Mouse (Mus musculus) heart, postnatal 4 days (tissue): ENCODE measurements at regions not wholly inside any gene's neighbourhood (a gene's known extent, or its start where the extent isn't known, plus 50 kb on each side); places are given as distances from the start of the nearest gene placed in this dataset.
A peak's percentile ranks its signal among the peaks of the same experiment; 100 is the strongest.

Experiments used
- DNase-seq: peaks from one replicate; pipeline ENCODE4 v3.0.0; 2021

DNA sequence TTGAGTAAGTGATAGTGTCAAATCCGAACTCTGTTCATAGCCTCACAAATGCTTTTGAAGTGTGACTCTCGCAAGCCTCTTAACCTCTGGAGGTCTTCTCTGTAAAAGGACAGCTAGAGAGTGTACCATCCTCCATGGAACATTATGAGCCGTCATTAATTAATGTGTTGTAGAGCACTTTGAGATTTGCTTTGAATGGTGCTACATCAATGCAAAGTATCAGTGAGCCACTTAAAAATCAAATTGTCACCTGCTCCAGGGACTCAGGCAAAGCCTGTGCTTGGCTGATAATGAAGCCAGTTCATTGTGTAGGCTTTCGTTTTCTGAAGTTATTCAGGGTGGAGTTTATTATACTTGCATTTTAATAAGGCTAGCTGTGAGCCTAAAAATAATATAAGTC, 801.8 kb upstream of the B3galt2 start:
- DNase-seq, result no peak

DNA sequence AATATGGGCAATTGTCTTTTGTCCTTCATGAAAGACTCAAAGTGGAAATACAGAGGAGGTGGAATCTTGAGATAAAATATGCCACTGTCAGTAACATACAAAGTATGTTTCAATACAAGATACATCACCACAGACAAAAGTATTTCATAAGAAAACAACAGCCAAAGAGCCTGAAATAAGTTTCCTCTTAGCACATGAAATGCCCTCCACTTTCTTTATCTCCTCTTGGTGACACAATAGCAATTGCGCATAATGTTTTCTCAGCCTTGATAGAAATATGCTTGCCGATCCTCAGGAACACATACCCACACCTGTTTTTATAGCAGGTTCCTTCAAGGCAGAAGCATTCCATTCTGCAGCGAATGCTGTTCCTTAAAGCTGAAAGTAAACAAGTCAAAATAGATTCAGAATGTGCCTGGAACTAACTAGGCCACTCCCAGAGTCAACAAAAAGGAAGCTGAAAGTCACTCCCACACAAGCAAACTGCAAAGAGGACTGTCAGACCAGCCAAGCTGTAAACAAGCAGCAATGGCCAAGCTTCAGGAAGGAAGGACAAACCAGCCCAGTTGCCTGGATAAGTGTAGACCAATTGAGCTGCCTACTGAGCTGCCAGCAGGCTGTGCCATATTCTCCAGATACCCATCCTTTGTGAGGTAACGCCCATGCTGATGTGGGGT, 773.3 kb upstream of the B3galt2 start:
- DNase-seq, result no peak

DNA sequence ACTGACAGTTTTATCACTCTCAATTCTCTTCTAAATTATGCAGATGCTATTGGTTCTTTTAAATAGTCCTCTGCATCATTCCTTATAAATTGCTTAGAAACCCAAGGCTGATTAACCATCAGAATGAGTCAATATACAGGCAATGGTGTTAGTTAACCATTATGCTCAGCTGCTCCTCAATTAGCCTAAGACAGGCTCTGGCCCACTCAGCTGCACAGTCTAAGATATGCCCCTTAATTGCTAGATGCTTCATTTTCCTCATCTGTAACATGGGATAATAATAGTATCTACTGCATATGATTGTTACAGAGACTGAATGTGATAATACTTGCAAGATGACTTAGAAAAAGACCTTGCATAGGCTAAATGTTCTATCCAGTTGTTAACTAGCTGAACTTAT, 748.6 kb upstream of the B3galt2 start:
- no peak for DNase-seq

DNA sequence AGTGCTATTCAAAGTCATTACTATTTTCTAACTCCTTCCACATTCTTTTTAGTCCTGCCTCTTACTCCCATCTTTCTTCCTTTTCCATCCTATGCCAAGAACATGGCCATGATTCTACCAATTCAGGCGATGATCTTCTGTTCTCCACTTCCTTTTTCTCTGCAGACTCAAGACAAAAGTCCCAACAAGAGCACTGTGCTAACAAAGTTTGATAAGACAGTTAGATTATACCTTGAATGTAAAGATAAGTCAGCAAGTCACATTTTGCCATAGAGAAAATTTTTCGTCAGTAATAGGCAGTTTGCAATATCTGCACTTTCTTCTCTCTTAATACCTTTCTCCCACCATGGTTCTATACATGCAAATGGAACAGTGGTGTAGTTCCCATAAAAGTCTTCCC, 747.3 kb upstream of the B3galt2 start:
- no peak for DNase-seq

DNA sequence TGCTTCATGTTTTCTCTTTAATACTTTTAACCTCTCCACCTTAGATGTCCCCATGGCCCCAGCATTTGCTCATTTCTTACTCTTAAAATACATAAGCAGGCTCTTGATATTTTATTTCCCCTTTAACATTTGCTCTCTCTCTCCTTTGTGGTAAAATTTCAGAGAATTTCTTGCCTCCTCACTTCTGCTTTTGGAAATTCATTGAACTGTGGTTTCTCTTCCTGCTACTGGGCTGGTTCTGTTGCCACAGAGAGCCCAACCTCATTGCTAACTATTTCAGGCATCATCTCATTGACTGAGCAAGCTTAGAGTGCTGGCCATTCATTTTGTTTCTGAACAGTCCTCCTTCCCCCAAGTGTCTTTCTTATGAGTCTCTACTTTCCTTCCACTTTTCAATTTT, 746.3 kb upstream of the B3galt2 start:
- DNase-seq, result no peak

DNA sequence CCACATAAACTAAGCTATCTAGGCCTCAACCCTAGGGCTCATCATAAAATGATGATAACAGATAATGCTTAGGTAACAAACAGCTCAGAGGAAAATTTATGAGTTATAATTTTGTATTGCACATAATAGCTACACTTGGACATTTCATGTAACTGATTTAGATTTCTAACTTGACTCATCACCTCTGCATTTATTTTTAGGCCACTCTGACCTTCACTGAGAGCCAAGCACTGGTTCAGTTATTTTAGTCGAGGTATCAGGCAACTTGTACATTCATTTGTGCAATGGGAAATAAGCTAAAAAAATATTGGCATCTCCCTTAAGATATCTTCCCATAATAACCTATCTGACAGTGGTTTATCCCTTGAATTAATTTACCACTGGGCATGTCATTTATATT, 745.4 kb upstream of the B3galt2 start:
- DNase-seq, result no peak

DNA sequence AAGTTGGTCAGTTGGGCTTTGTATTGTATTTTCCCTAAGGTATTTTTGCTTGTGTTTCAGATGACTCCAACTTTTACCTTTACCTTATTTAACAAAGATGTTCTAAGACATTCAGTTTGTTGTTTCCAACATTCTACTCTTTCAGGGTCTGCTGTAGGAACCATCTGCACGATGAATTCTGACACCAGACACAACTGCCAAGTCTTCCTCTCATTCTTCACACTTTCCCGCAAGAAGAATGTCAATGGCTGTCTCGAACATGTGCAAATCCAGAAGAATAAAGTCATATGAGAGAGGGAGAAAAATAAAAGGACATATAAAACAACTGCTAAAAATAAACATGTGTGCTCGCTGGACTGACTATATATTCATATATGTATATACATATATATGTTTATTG, 730.6 kb upstream of the B3galt2 start:
- no peak for DNase-seq

DNA sequence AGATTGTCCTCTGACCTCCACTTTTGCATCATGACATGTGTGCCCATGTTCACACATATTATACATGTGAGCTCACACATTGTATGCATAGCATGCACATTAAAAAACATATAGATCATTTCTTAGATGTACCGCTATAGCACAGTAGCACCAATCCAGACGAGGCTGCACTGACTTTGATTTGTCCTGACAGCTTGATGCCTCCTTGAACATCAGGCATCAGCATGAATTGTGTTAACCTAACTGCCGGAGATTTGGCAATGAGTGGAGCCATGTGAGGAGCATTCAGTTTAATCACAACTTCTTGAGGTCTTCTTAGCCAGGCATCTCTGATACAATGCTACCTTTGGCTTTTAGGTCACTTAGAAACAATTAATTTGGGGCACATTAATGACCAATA, 683.8 kb upstream of the B3galt2 start:
- no peak for DNase-seq

DNA sequence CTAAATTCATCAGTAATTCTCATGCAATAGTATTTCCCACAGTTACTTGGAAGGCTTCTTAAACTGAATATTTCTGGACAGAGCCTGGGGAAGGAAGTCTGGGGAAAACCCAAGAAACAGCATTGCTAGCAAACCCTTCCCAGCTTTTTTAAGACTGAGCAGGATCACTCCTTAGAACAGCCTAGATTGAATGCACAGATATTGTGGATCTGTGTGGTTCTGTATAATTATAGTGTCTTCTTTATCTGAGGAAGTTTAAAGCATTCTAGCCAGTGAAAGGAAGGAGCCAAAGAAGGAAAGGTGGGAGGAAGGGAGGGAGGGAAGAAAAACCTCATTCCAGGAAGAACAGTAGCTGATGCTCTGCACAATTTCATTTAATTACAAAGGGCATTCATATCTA, 669.0 kb upstream of the B3galt2 start:
- no peak for DNase-seq

DNA sequence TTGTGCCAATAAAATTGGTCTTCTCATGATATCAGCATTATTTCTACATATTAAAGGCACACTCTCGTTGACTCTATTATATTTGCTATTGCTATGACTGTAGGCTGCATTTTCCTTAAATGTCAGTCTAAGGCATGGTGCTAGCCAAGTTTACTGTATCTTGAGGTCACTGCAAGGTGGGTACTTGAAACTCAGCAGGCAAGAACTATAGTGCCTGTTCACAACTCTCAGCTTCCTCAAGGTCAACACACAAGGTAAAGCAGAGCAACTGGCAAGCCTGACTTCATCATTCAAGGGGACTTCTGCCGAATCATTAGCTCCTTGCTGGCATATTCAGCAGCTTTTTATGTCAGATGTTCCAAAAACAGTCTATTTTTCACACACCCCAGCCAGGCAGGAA, 667.1 kb upstream of the B3galt2 start:
- no peak for DNase-seq

DNA sequence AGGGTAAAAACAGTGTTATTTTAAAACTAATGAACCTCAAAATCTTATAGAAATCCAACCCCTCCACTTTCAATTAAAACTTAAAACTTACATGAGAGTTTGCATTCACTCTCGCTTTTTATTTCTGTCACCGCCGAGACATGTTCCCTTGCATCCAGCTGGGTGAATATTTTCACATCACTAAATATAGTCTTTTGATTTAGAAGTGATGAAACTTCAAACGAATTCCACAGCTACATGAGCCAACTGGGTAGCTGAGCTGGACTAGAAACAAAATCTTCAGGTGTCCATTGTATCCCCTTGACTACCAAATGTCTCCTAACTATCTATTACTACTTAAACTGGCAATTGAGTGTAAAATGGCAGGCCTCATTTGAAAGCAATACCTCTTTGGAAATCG, 657.5 kb upstream of the B3galt2 start:
- no peak for DNase-seq

DNA sequence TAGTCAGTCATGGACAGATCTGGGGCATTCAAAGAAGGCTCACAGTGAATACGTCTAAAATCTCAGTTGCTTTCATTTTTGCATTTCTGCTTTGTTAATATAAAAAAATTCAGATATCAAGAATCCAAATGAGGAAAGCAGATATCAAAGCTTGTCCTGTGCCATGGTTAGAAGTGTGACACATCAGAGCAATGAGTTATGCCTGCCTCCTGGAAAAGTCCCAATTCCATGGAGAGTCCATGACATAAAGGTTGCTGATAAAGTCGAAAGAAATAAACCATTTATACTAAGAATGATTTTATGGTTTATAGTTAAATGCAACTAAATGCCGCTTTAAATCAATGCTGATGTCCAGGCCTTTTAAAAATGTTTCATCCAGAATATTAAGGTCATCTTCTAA, 656.8 kb upstream of the B3galt2 start:
- no peak for DNase-seq

DNA sequence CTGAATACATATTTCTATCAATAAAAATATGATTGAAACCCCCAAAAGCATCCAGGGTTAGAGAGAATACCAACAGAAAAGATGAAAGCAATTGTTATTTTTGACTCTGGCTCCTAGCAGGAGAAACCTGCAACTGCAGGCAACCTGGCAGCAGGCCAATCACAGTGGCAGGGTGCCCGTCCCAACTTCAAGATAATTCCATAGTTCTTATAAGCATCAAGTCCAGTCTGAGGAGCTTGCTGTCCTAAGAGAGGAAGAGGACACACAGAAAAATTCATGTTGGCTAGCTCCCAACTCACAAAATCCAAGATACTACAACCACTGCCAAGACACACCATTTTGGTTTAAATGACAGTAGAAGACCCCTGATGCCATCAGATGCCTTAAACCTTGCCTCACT, 654.9 kb upstream of the B3galt2 start:
- peak; percentile 62 for DNase-seq

DNA sequence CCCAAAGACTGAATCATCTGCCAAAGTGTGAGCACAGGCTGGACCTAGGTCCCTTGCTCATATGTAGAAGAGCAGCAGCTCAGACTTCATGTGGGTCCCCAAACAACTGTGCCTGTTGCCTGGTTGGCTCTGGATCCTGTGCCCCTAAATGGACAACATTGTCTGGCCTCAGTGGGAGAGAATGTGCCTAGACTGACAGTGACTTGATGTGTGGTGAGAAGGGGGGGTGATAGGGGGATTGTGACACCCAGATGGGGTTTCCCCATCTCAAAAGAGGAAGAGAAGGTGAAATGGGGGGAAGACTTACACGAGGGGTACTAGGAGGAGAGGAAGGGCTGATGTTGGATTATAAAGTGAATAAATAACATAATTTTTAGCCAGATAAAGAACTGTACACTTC, 640.2 kb upstream of the B3galt2 start:
- DNase-seq, result no peak

DNA sequence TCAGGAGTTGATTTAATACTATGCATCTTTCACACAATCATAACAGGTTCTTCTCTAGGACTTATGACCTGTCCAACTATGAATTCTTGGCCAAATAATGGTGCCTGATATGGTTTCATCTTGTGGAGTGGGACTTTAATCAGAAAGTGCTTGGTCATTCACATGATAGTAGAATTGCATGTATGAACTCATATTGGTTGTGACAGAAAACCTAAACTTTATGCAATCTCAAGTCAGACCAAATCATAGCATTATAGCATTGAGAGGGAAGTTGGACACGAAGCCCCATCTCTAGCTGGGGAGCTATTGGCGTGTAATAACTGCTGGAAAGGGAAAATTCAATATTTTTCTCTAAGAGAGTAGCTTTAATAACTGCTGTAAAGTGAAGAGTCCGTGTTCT, 639.4 kb upstream of the B3galt2 start:
- no peak for DNase-seq

DNA sequence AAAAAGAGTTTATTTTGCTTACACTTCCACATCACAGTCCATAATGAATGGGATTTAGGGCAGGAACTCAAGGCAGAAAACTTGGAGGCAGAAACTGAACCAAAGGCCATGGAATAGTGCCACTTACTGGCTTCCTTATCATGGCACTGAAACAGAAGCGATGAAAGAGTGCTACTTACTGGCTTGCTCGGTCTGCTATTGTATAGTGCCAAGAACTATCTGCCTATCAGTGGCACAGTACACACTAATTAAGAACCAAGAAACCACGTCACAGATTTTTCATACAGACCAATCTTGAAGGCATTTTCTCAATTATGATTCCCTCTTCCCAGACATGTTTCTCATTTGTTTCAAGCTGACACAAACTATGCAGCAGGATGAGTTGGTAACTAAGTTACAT, 634.4 kb upstream of the B3galt2 start:
- DNase-seq, result no peak

DNA sequence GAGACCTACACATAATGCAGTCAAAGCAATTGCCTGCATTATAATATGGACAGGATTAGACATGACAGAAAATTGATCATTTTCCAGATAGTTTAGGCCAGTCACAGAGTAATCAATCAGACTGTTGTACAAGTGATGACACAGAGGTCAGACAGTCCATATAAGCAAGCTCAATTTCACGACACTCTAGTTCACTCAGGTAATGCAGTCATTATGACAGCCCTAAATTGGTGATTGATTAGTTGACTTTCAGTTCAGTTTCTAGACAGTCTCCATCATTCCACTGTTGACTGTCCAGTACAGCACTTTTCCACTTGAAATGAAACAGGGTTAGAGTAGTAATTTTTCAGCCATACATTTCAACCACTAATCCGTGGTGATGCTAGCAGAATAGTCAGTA, 620.5 kb upstream of the B3galt2 start:
- DNase-seq, result no peak

DNA sequence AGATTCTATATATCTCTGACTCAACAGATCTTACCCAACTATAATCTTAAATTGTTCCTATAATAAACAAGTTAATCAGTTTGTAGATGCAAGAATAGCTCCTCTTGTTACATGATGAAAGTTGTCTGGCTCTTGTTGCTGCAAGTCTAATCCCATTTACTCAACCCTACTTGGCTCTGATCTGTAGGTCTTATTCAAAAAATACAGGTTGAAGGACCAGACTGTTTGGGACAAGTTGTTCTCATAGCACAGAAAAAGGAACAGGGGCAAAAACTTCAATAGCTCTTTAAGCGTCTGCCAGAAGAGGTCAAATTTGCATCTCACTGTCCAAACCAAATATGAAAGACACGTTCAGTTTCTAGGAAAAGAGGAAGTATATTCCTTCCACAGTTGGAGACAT, 587.3 kb upstream of the B3galt2 start:
- DNase-seq, result no peak

DNA sequence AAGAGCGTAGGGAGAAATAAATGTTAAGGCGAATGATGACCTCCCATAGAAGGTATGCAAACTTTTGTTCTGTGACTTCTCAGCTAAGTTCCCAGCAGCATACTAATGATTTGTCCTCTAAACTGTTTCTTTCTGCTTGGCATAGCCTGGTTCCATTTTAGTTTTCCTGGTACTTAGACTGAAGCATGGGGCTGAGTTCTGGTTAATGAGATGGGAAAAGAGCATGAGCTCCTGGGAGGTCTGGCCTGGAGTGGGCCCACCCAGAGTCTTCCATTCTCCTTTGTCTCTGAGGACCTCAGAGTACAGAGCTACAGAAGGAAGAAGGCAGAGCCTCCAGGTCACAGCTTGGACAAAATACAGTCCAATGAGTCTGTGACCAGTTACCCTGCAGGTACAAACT, 586.9 kb upstream of the B3galt2 start:
- DNase-seq, result no peak

DNA sequence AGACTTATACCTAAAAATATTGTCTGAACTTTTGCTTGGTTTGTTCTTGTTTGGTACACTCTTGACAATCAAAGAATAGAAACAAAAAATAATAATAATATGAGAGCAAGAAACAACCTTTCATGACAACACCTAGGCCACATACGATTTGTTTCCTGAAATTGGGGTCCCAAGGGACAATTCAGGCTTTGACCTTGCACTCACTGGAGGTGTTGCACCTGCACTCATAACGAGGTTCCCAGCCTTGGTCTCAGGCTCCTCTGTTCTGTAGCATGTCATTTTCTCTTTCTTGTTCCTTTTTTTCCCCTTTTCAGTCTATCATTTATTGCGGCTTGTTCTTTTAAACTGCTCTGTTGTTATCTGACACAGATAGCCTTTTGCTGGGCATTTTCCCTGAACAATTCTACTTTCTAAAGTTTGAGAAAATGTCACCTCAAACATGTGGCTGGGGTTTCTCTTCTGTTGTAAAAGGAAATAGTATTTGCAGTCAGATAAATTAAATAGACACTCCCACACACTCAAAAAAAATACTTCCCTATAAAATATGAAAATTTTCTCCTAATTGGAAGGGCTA, 585.9 kb upstream of the B3galt2 start:
- no peak for DNase-seq

DNA sequence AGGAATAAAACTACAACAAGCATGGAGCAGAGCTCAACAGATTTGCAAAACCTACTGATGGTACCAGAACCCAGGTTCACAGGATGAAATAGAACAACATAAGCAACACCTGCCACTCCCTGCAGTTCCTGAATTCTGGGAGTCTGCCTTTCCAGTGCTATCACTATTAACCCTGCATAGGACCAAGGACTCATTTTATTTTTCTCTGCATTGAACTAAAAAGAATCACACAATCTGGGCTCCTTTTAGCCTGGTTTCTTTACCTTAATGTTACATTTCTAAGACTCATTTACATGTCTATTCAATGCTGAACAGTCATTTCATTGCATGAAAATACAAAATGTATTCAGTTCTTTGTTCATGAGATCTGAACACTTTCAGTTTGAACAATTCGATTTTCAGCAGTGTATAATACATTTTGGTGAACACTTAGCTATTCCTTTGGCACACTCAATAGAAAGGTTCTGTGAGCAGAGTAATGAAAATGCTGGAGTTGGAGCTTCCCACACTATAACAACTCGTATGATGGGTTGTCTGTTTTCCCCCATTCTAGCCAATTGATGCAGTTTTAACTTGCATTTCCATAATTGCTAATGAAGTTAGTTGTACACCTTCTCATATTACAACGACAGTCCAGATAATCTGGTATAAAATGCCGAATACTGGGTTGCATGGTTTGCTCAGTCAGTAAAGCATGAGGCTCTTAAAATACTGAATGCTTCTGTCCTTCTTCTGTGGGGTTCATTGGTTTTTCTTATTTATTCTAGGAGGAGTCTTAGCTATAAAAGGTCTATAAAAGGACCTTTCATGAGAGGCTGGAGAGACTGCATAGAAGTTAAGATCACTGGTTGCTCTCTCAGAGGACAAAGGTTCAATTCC, 579.5 kb upstream of the B3galt2 start:
- no peak for DNase-seq

DNA sequence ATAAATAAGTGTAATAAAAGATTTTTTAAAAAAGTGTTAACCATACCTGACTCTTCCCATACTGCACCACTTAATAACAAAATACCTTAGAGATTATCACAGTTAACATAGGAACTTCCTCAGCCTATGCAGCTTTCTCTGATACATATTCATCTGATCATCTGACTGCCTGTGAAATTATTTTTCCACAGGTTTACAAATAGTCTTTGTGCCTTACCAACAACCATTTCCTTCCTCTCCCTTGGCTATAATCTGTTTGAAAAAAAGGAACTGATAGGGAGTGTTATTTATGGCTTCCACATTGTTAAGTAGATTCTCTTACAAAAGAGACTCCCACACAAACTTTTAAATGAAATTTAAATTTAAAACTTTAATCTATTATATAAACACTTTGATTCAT, 575.0 kb upstream of the B3galt2 start:
- DNase-seq, result no peak

DNA sequence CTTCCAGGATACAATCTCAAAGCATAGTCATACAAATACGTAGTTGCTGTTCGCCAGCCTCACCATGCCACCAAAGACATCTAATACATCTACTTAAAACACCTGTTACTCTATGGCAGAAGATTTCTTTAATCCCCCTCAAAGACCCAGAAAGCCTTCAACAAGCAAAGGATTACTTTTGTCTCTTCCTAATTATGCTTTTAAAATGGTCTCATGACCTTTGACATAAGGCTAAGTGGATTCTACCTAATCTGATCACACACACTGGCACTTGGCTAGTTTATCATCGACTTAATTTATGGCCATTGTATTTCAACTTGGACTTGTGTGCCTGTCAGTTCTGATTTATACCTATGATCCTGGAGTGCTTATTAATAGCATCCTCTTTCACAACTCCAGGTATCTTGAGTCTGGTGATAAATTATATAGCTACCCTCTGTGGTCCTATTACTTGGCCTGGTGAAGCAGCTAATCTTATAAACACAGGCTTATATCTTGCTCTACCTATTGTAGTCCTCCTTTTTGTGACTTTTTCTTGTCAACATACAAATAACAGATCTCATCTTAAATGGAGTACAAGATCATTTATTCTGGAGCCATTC, 568.6 kb upstream of the B3galt2 start:
- no peak for DNase-seq

DNA sequence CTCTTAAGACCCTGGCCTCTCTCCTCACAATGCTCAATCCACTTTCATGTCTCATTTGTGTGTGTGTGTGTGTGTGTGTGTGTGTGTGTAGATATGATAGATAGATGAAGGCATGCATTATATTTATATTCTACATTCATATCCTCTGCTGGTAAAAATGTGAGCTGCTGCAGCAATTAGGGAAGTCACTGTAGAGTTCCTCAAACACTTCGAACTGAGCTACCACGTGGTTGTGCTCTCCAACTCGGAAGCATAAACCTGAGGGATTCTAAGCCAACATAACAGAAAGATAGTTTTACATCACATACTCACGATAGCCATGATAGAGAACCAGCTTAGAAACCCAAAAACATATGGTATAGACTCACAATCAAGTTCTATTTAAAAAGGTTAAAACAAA, 565.5 kb upstream of the B3galt2 start:
- no peak for DNase-seq
